Mouse (Mus musculus): ENCODE data around the gene Naxd.
A peak's percentile ranks its signal among the peaks of the same experiment; 100 is the strongest.
"Not testable (repeated sequence)": the region's sequence is repeated elsewhere in the genome, so short reads cannot be mapped to it uniquely, and the experiment has no call there.

Naxd gene

DNA sequence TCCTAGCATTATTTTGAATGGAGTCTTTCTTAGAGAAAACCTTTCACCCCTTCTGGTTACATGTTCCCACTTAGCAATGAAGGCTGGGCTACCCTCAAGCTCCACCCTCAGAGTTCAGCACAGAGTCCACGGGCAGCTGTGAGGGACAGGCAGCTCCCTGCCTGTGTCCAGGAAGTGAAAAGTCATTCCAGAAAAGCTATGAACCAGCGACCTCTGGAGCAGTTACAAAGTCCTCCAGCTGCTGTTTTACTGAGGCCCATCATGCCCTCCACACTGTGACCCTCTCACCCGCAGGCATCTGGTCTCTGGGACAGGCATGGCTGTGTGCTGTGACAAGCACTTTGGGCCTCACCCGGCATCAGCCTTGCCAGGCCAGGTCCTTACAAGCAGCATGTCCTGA, 24.2 kb upstream of the Naxd start:
- no peak for DNase-seq (ENCODE audit: low read depth, low spot score)

DNA sequence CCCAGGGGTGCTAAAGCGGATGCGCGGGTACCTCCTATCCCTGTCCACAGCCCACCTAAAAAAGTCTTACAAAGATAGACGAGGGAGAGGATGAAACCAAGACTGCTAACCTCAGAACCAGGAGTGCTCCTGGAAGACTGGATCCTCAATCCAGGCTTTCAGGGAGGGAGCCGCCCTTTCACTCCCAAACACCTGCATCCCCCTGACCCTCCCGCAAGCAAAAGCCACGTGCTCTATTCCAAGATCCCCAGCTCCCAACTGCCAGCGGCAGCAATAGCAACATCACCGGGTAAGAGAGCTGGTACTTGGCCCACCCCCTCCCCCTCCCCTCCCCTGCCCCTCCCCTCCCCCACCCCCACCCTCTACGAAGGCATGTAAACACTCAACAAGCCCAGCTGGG, 21.9 kb upstream of the Naxd start:
- DNase-seq (ENCODE audit: low read depth, low spot score): no peak

DNA sequence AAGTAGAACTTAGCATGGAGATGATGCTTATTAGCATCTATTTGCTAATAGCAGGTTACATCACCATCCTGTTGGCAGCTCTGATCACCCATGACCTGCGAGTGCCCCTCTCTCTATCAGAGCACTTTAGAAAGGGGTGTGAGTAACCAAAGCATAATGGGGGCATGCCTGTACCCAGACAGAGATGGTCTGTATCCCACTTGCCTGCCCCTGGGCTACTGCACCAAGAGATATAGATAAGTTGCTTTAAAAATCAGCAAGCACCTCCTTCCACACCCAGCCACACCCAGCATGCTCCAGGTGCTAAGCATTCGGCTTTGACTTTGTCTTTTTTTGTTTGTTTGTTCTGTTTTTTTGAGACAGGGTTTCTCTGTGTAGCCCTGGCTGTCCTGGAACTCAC, 21.4 kb upstream of the Naxd start:
- DNase-seq (ENCODE audit: low read depth, low spot score): no peak

DNA sequence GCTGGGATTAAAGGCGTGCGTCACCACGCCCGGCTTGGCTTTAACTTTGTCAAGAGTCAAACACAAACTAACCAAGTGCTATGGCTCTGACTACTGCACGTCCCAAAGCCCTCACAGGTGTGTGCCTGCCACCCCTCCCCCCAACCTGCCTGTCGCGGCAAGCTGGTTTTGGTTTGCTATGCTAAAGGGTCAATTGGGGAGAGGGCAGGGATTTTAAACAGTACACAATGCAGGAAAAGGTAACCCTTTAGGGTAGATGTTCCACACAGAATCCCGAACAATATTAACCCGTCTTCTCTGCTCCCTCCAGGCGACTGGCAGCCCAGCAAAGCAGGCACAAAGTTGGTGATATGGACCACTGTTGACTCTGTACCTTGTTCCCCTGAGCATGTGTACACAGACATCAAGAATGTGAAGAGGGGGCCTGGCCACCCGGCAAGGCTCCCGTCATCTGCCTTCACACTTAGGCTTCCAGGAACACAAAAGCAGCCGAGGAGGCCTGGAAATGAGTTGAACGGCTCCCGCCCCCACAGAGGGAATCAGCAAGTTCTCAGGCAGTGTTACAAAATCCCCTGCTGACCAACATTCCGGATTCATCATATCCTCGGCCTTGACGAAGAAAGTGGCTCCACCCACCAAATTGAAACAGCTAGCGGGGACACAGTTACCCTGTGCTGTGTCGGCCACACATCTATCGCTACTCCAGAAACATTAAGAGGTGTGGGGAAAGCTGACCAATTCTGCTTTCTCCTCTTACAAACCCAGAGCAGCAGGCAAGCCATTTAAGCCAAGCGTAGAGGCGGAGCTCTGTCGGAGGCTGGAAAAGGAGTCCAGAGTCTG, 20.7 kb upstream of the Naxd start:
- DNase-seq (ENCODE audit: low read depth, low spot score): peak; percentile 73

DNA sequence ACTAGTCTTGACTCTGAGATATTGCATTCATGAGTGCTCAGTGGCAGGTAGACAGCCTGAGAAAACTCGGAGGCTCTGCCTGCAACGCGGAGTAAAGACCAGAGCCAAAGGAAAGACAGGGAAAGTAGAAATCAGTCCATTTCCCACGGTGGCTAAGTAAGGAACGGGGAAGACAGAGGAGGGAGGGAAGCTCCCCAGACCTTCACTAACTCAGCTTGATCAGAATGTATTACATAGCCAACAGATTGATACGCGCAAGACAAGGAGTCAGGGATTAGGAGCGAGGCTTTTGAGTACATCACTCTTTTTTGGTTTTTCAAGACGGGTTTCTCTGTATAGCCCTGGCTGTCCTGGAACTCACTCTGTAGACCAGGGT, 20.1 kb upstream of the Naxd start:
- no peak for DNase-seq (ENCODE audit: low read depth, low spot score)

DNA sequence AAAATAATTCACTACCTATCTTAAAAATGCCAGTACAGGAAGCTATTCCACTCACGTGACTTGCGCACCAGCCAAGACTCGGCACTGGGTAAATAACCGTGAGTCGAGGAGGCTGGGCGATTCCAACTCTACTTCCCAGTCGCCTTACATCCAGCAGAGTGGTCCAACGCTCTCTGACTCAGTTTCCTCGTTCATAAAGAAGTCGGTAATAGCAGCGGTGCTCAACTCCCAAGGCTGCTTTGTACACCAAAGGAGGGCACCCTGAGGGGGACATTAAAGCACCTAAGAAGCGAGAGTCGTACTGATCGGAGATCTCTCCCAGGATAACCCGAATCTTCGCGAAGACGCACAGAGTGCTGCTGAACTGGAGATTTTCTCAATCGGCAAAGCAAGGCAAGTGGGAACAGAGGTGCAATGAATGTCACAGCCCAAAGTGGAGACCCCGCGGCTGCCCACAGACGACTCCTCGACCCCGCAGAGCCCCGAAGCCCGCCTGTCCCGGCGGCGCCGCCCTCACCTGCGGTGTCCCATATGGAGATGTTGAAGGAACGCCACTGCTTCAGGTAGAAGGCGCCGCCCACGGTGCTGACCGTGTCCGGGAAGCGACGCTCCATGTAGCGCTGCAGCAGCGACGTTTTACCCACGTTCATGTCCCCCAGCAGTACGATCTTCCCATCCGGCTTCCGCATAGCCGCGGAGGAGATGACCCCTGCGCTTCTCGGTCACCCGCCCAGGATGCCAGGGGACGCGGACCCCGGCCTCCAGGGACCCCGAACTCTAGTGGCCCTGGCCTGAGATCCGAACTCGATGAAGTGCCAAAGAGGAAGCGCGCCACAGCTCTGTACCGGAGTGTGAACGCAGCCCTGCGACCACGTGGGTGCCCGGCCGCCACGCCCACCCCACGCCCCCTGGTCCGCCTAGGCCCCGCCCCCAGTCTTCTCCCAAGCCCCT, 19.2 kb upstream of the Naxd start, which contains the start of gene Rab20:
Gene Rab20, minus strand, starts transcription at position 900 of the 951 bp plus-strand sequence.
- DNase-seq (ENCODE audit: low read depth, low spot score): peak; percentile 75

DNA sequence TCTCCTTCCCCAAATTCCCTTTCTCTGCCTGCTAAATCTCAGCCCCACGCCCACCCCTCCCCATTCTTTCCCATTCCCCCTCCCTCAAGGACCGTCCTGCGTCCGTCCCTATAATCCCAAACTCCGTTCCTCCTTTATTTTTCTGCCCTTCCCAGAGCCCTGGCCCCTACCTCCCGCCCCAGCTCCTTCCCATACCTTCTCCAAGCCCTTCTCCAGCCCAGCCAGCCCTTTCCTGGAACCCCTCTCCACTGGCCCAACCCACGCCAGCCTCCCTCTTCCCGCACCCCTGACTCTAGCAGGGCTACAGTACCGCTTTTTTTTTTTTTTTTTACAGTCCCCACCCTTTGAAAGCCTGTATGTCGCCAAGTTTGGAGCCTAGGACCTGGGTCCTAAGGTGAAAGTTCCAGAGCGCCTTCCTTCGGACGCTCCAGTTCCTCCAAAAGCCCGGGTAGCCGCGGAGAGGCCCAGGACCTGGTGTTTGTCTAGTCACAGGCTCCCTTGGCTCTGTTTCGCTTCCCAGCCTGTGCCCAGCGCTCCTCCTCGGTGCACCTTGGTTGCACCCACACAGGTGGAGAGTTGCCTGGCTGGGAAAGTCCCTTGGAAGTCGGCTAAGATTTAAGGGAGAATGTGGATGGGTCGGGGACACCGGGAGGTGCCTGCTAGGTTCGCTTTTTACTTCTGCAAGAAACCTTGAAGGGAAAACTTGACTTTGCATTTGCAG, 18.3 kb upstream of the Naxd start:
- no peak for DNase-seq (ENCODE audit: low read depth, low spot score)

DNA sequence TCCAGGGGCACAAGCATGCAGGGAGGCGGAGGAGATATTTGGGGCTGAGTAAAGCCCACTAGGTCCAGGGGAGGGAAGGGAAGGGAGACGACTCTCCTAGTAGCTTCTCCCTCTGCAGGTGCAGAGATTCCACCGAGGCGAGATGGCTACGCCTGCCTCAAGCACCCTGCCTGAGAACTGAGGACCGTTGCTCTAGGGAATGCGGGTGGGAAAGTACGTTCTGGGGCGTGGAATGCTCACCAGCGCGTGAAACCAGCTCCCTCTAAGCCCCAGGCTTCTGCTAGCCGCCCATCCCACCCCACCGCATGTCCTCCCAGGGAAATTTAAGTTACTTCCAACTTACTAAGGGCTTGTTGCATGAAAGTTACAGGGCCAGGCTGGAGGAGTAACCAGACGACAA, 17.7 kb upstream of the Naxd start:
- DNase-seq (ENCODE audit: low read depth, low spot score): no peak

DNA sequence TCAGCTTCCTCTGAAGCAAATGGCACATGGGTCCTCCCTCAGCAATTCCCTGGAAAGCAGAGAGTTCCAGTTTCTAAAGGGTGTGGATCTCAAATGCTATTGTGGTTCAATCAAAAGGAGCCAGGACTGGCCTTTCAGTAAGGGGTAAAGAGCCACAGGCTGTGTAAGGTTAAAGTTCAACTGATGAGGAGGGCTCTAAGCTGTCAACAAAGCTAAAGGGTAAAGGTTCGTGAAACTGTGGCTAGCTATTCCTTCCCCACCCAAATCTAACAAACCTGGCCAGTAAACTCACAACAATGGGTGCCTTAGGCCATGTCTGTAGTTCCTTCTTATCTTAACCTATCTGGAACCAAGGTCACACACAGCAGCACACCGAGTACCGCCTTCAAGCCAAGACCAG, 15.4 kb upstream of the Naxd start:
- DNase-seq (ENCODE audit: low read depth, low spot score): no peak

DNA sequence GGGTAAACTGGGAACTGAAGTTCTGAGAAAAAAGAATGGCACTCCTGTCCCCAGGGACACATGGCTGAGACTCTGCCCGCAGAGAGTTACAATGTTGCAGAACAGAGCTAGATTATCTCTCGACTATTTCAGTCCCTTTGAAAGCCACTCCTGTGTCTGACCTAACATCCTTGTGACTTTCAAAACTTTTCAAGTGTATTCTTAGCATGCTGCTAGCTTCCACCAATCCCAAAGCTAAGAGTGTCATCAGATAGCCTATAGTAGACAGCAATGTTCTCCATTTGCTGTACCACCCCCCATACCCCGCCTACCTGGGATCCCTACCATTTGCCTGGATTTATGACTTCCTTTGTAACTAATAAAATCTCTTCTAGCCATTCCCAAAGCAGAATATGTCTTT, 14.8 kb upstream of the Naxd start:
- DNase-seq (ENCODE audit: low read depth, low spot score): no peak

DNA sequence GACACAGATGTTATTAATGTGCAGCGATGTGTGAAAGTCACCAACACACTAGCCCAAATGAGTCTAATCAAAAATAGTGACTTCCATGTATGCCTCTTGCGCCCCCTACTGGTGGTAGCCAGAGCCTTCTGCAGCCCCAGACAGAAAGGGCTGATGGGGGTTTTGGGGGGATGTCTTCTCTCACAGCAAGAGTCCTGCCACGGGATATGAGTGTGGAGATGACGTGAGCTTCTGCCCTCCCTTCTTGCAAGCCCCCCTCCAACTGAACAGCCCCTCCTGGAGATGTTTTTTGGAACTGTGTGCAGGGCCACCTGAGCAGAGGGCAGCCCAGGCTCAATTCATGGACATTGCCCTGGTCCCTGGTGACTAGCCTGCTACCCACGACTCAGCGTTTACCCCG, 11.2 kb upstream of the Naxd start:
- DNase-seq (ENCODE audit: low read depth, low spot score): peak; percentile 74

DNA sequence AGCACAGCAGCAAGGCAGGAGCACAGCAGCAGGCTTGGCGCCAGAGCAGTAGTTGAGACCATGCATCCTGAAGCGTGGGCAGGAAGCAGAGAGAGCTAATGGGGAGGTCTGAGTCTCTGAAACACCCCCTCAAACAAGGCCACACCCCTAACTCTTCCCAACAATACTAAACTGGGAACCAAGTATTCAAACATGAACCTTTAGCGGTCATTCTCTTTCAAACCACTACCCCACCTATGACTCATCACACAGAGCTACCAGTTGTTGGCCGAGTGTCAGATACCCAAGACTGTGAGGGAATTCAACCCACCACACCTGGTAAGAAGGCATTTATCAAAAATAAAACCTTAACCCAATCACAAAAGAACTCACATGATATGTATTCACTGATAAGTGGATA, 10.1 kb upstream of the Naxd start:
- no peak for DNase-seq (ENCODE audit: low read depth, low spot score)

DNA sequence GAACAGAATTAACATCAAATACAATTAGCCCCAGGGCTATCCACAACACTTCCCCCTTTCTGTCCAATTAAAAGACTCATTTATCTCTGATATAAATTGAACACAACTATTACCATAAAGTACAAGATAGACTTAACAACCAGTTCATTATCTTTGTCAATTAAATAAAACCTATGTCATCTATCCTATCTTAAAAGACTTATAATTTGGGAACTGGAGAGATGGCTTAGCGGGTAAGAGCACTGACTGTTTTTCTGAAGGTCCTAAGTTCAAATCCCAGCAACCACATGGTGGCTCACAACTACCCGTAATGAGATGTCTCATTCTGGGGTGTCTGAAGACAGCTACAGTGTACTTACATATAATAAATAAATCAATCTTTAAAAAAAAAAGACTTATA, 5.0 kb upstream of the Naxd start:
- DNase-seq (ENCODE audit: low read depth, low spot score): not testable (repeated sequence)

DNA sequence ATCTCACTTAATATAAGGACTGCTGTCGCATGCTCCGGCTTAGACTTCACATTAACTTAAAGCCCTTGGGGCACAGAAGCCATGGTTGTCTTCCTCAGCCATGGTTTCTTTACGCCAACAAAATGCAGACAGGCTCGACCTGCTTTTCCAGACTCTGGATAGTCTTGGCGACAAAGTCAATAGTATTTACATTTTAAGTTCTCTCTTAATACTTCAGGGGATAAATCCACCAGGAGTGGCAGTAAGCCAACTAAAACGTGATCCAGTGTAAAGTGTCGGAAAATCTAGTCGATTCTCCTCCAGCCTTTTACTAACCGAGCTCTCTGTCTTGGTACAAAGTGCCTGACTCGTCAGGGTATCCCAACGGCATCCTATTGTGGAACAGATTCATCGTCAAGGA, 975 bp downstream of the Naxd start:
- no peak for DNase-seq (ENCODE audit: low read depth, low spot score)

DNA sequence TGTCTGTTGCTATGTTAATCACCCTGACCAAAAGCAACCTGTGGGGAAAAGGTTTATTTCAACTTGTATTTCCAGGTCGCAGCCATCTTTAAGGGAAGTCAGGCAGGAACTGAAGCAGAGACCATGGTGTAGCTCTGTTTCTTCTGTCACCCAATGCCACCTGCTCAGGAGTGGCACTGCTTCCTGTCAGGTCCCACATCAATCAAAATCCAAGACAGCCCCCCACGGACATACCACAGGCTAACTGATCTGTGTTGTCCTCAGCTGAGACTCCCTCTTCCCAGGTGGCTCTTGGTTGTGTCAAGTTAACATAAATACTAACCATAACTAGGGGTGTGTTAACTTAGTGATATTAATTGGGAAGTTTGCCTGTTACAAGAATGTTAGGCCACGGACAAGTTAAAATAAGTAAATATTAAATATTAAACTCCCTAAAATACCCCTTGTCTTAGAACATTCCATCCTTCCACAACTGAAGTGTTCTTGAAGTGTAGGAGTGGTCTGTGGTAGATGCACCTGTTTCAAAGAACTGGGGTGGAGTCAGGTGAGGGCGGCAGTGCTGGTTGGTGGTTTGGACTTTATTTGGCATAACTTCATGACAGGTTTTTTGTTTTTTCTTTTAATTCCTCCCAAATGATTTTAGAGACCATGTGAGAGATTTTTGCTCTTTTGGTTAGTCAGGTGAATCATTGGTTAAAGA, 1.6 kb downstream of the Naxd start:
- DNase-seq (ENCODE audit: low read depth, low spot score): no peak

DNA sequence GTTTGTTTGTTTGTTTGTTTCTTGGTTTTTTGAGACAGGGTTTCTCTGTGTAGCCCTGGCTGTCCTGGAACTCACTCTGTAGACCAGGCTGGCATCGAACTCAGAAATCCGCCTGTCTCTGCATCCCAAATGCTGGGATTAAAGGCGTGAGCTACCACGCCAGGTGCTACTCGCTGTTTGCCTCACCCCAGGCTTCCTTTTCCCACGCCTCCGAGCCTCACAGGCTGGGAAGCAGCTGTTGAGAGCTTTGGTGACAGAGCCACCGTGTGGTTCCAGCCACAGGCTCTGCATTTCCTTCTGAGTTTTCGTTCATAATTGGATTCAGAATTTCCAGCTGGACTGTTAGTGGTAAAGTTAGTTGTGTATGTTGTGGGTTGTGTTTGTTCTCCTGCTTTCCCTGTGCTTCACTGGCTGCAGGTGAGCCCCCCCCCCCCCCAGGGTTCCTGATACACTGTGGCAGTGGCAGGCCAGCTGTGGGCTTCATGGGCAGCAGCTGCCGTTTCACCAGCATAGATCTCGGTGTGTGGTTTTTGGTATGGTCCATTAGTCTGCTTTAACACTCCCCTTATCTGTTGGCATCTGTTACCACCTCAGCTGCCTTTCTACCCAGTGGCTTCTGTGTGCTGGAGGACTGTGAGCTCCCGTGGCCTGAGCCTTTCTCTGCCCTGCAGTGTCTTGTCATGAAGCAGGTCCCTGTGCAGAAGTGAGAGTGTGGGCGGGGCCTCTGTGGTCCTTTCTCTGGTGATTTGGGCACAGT, 6.3 kb downstream of the Naxd start:
- no peak for DNase-seq (ENCODE audit: low read depth, low spot score)

DNA sequence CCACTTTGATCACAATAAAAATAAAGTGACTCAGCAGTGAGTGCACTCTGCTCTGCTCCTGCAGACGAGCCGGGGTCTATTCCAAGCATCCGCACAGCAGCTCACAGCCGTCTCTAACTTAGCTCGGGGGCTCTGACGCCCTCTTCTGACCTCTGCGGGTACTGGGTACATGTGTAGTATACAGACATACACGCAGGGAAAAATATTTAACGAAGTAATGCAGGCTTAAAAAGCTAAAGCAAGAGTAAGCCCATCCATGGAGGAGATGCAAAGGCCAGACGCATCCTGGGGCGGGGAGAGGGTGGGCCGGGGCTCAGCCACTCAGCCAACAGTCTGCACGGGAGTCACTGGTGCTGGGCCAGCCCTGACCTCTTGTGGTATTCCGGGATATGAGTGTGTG, 8.8 kb downstream of the Naxd start:
- peak; percentile 43 for DNase-seq (ENCODE audit: low read depth, low spot score)

DNA sequence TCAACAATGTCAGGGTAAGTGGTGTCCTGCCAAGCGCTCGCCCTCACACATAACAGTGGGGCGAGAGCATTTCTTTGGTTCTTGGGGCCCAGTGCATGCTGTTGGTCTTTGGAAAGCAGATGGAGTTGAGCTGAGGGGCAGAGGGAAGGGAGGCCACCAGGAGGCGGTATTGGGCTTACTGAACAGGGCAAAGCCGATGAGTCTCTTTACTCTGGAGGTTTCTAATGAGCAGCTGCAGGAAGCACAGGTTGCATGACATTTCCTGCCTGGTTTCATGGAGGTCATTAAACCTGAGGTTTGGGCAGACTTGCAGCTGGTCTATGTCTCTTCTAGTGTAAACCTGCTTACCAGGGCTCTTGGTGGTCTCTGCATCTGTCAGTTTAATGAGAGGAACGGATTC, 9.5 kb downstream of the Naxd start:
- peak; percentile 77 for DNase-seq (ENCODE audit: low read depth, low spot score)

DNA sequence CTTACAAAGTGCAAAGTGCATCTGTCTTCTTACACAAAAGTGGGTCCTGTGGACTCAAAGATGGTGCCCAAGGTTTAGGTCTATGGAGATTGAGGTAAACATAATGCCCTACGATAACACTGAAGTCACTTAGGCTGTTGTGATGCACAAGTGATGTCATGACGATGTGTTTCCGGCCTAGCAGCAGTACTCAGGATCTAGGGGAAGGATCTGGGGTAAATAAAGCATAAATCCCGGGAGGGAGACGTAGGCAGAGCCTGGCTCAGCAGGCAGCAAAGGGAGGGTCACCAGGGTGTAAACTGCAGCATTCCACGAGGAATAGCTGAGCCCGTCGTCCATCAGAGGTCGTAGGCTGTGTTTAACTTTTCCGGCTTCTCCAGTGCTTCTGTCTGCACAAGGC, 11.6 kb downstream of the Naxd start:
- DNase-seq (ENCODE audit: low read depth, low spot score): peak; percentile 59

DNA sequence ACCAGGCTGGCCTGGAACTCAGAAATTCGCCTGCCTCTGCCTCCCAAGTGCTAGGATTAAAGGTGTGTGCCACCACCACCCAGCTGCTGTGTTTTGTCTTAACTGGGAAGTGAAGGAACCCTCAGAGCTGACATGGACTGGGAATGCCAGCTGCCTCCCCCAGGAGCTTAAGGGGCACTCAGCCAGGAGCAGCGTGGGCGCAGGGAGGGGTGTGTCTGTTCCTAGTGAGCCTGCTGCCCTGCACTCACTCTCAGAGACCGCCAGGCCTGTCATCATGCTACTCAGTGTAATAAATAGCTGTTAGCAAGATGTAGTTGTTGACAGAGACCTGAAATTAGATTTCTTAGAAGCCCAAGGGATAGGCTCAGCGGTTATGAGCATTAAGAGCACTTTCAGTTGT, 13.7 kb downstream of the Naxd start:
- DNase-seq (ENCODE audit: low read depth, low spot score): no peak

DNA sequence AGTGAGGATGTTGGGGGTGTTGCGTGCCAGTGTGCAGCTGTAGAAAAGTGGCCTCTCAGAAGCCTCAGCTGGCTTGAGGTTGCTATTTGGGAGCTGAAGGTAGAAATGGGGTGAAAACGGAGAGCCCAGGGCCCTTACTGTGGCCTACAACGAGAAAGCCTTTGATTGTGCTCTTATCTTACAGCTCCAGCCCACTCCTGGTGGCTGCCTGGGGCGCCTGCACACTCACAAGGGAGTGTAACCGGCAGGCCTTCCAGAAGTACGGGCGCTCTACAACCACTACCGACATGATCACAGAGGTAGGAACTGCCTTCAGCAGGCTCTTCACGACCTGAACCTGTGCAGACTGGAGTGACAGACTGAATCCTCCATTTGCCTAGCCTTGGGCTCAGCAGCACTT, 15.4 kb downstream of the Naxd start:
- DNase-seq (ENCODE audit: low read depth, low spot score): no peak

Measured in R1 (cell line).